Mouse (Mus musculus) kidney, adult 2 months (tissue): ENCODE data around the gene Zfp511. TPM values are rescaled to one million over a fixed set of nuclear protein-coding genes. Genes with fewer than 3 reads are reported as not detected.
A peak's percentile ranks its signal among the peaks of the same experiment; 100 is the strongest.

ENCODE experiments used
- DNase-seq: peaks from one replicate; pipeline ENCODE4 v3.0.0; 2021
- H3K27ac ChIP-seq: fragments of 200-500 bp; 2 replicates; pipeline ENCODE4 v1.5.1; 2012; ENCODE audit warnings: low read depth, low read length, control low read depth, inconsistent platforms; ENCODE audit not compliant: insufficient read depth
- H3K27me3 ChIP-seq: fragments of 200-500 bp; replicated peaks from 2 replicates; pipeline ENCODE4 v1.6.1; 2012; ENCODE audit warnings: mild to moderate bottlenecking, moderate library complexity, low read length, inconsistent platforms; ENCODE audit not compliant: control insufficient read depth, insufficient read depth
- H3K36me3 ChIP-seq: fragments of 200-500 bp; 2 replicates; pipeline ENCODE4 v1.6.1; 2012; ENCODE audit warnings: mild to moderate bottlenecking, moderate library complexity, low read length, inconsistent platforms; ENCODE audit not compliant: control insufficient read depth, insufficient read depth
- H3K4me1 ChIP-seq: fragments of 200-500 bp; 2 replicates; pipeline ENCODE4 v1.6.1; 2011; ENCODE audit warnings: low read length; ENCODE audit not compliant: control insufficient read depth, insufficient read depth
- H3K4me3 ChIP-seq: fragments of 200-500 bp; 2 replicates; pipeline ENCODE4 v1.5.1; 2011; ENCODE audit warnings: mild to moderate bottlenecking, low read depth, low read length, control low read depth; ENCODE audit not compliant: insufficient read depth
- CTCF ChIP-seq: fragments of 200-500 bp; conservative IDR thresholded peaks from 2 replicates; pipeline ENCODE4 v1.5.1; 2011; ENCODE audit warnings: low read depth, mild to moderate bottlenecking, control low read depth, low read length, moderate library complexity, mixed read lengths; ENCODE audit not compliant: insufficient read depth, insufficient read length
- POLR2A ChIP-seq: fragments of 200-500 bp; IDR thresholded peaks from one replicate; pipeline ENCODE4 v1.6.1; 2011; ENCODE audit warnings: low read depth, low read length, control low read depth
- WGBS: fragments of 180-500 bp; shearing (Covaris S2); methylation state at CpG from one replicate; pipeline ENCODE4 v1.1.7; 2018; 5-methylcytosine and 5-hydroxymethylcytosine counted together
- polyA plus RNA-seq: library from polyadenylated mRNA; depleted of rRNA; stranded (reverse); fragments of >200 nt; gene quantifications from 2 replicates; pipeline ENCODE4 v1.2.3, GENCODE M21; 2012

Gene Zfp511
- polyA plus RNA-seq, 1 experiment = 28.6 TPM

DNA sequence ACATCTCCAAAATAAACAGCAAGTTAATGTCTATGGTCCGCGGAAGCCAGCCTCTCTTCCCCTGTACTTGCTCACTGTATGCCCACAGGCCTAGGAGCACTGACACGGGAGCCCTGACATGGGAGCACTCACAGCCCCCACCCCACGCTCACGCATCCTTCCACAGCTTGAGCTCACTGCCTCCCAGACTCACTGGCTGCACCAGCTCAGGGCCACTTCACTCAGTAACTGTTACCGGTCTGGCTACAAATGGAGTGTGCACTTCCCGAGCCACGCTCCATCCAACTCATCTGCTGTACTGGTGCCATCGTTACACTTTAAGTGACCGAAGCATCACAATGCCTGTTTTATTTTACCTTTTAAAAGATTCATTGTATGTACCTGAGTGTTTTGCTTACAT, 3.8 kb upstream of the Zfp511 start:
- no peak overlapping the region for H3K27ac ChIP-seq
- no peaks in the 10 kb centered on the region for H3K4me1 ChIP-seq
- TF ChIP-seq CTCF (no peak), POLR2A (no peak)
- no peaks in the 10 kb centered on the region for H3K27me3 ChIP-seq
- H3K4me3 ChIP-seq = no peak overlapping the region
- no peak for DNase-seq
- 97% methylated on average over 10 of the region's 10 CpGs for WGBS
- H3K36me3 ChIP-seq = peaks cover 1% of the 10 kb centered on the region; the same call in 1 of the 2 replicates

DNA sequence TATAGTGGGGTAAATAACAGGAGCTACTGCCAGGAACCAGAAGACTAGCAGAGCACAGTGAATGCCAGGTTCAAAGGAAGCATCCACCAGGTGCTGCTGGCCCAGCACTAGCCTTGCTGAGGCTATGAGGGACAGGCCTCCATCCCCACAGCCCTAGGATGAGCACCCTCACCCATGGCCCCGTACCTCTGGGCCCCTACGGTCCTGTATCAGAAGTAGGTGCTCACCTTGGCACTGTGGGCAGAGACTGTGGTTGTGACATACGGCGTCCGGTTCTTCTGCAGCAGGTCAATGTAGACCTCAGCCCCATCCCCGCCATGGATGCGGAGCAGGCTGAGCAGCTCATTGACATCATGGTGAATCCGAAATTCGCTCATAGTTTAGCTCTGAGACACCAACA, 2.8 kb upstream of the Zfp511 start:
- Histone ChIP-seq H3K27ac (no peak overlapping the region), H3K4me1 (no peaks in the 10 kb centered on the region), H3K36me3 (peaks cover under 1% of the 10 kb centered on the region; the same call in 1 of the 2 replicates), H3K4me3 (no peak overlapping the region), H3K27me3 (no peaks in the 10 kb centered on the region)
- TF ChIP-seq CTCF (no peak), POLR2A (no peak)
- DNase-seq = no peak
- 97% methylated on average over 9 of the region's 9 CpGs for WGBS

DNA sequence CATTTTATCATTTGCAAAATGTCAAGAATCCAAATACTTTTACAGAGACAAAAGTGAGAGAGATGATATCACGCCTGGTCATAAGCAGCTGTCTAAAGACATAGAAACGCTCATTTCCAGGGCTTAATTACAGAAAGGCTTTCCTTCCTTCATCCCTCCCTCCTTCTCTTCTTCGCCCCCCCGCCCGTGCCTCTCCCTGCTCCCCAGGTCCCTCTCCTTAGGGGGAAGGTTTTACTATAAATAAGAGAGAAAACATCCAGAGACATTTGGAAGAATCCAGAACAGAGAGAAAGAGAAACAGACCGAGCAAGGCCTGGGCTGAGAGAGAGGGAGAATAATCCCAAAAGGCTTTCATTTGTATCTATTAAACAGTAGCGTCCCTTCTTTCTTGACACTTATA, 735 bp upstream of the Zfp511 start:
- Histone ChIP-seq H3K4me1 (no peaks in the 10 kb centered on the region), H3K4me3 (peak overlapping the region; percentile 76), H3K36me3 (no peaks in the 10 kb centered on the region; the same call in 1 of the 2 replicates), H3K27ac (no peak overlapping the region), H3K27me3 (no peaks in the 10 kb centered on the region)
- WGBS = 22% methylated on average over 7 of the region's 7 CpGs
- TF ChIP-seq POLR2A (no peak), CTCF (no peak)
- no peak for DNase-seq

DNA sequence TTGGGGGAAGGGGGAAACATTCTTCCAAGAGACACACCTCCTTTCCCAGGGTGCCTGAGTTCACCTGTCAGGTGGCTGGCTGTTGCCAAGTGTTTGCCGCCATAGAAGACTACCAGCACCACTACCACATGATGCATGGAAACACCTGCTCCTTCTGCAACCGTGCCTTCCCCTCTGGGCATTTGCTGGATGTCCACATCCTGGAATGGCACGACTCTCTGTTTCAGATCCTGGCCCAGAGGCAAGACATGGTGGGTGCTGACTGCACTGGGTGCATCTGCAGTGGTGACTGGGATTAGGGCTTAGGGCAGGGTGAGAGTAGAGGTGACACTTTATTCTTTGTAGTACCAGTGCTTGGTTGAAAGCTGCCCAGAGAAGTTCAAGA, 972 bp downstream of the Zfp511 start:
- no peak for DNase-seq
- H3K27ac ChIP-seq = no peak overlapping the region
- WGBS = 44% methylated on average over 3 of the region's 3 CpGs
- no peaks in the 10 kb centered on the region for H3K27me3 ChIP-seq
- no peak overlapping the region for H3K4me3 ChIP-seq
- TF ChIP-seq POLR2A (no peak), CTCF (no peak)
- no peaks in the 10 kb centered on the region for H3K36me3 ChIP-seq
- H3K4me1 ChIP-seq = no peaks in the 10 kb centered on the region

DNA sequence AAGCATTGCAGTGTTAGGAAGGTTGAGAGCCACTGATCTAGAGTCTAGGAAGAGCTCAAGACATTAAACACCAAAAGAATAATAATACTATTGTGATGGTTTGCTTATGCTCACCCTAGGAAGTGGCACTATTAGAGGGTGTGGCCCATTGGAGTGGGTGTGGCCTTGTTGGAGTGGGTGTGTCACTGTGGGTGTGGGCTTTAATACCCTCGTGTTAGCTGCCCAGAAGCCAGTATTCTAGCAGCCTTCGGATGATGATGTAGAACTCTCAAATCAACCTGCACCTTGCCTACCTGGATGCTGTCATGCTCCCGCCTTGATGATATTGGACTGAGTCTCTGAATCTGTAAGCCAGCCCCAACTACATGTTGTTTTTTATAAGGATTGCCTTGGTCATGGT, 6.5 kb downstream of the Zfp511 start:
- Histone ChIP-seq H3K27ac (no peak overlapping the region), H3K4me3 (no peak overlapping the region), H3K27me3 (no peaks in the 10 kb centered on the region; the same call in 1 of the 2 replicates), H3K4me1 (no peaks in the 10 kb centered on the region), H3K36me3 (no peaks in the 10 kb centered on the region)
- no peak for DNase-seq
- 59% methylated on average over 3 of the region's 3 CpGs for WGBS
- TF ChIP-seq CTCF (no peak), POLR2A (no peak)

DNA sequence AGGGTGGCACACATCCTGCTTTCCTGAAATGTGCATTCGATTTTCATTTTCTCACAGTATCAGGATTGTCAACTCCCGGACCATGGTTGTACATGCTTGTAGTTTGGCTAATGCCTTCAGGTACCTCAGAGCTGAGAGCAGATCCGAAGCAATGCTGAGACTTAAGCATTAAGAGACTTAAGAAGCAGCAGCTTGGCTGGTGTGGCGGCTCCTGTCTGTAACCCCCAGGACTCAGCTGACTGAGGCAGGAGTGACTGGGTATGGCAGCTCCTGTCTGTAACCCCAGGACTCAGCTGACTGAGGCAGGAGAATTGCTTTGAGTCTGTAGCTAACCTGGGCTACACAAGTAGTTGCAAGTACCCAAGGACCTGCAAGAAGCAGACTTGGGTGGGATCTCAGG, 9.4 kb downstream of the Zfp511 start:
- 85% methylated on average over 4 of the region's 4 CpGs for WGBS
- no peak for DNase-seq
- Histone ChIP-seq H3K27me3 (peaks cover 6% of the 10 kb centered on the region), H3K4me3 (no peak overlapping the region), H3K27ac (no peak overlapping the region), H3K36me3 (no peaks in the 10 kb centered on the region), H3K4me1 (peaks cover 8% of the 10 kb centered on the region; the same call in 1 of the 2 replicates)
- TF ChIP-seq CTCF = no peak
- TF ChIP-seq POLR2A = no peak

DNA sequence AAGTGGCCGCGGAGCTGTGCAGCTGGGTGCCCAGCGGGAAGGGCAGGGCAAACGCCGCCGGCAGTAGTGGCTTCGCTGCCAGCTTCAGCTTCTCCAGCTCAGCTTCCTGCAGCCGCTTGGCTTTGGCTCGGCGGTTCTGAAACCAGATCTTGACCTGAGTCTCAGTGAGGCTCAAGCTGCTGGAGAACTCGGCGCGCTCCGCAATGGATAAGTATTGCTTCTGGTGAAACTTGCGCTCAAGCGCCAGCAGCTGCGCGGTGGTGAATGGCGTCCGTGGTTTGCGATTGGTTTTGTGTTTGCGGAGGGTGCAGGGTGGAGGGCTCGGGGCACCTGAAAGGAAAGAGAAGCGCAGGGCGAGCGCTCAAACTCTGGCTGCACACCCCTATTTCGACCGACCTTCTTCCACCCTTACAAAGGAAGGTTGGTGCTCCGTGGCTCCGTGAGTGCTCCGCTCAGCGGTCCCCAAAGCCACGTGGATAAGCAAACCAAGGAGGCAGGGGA, 11.7 kb downstream of the Zfp511 start:
- Histone ChIP-seq H3K27me3 (peaks cover 6% of the 10 kb centered on the region), H3K4me1 (peaks cover 8% of the 10 kb centered on the region; the same call in 1 of the 2 replicates), H3K36me3 (no peaks in the 10 kb centered on the region), H3K27ac (no peak overlapping the region), H3K4me3 (peak overlapping the region; percentile 5; the same call in 1 of the 2 replicates)
- peak; percentile 11 for DNase-seq
- no peak for TF ChIP-seq POLR2A
- no peak for TF ChIP-seq CTCF
- 1% methylated on average over 33 of the region's 33 CpGs for WGBS
